Mouse (Mus musculus): Measurements from ENCODE around the gene Uaca.

Uaca gene

GRCm38 (mm10) chr9:60782057-60782789 lies 12.1 kb upstream of the Uaca start:
- ChIA-PET POLR2A (interaction anchor here in 2 of 4 experiments (1.2 to 1.9 kb wide), 4 partner anchors 8 to 63 kb away, joined by 3 to 5 read pairs (median 4); partner anchors contain the start of gene Uaca (in 1 of the 2)), CTCF (no interaction called here)

GRCm38 (mm10) chr9:60785069-60785468 lies 9.3 kb upstream of the Uaca start:
- ChIA-PET CTCF (interaction anchor here in 1 of 4 experiments (0.9 kb wide), 1 partner anchor 9 kb away, joined by 4 read pairs; the partner anchor contains the start of gene Uaca), POLR2A (no interaction called here)

GRCm38 (mm10) chr9:60787517-60788110 lies 6.7 kb upstream of the Uaca start:
- ChIA-PET CTCF (interaction anchor here in 3 of 4 experiments (0.7 to 1.1 kb wide), 5 partner anchors 30 to 152 kb away, joined by 3 to 4 read pairs (median 3); no protein-coding TSS in a partner anchor), POLR2A (interaction anchor here in 3 of 4 experiments (0.7 to 1.8 kb wide), 21 partner anchors 8 to 1335 kb away, joined by 3 to 7 read pairs (median 3); partner anchors contain the start of gene Glce (in 1 of the 3))

GRCm38 (mm10) chr9:60790282-60790681 lies 4.1 kb upstream of the Uaca start:
- ChIA-PET CTCF (interaction anchor here in 1 of 4 experiments (2.2 kb wide), 1 partner anchor 68 kb away, joined by 5 read pairs; no protein-coding TSS in a partner anchor), POLR2A (no interaction called here)

- CTCF ChIA-PET = interaction anchor here in 2 of 4 experiments (0.7 to 2.0 kb wide), 5 partner anchors 10 to 912 kb away, joined by 3 to 14 read pairs (median 7); no protein-coding TSS in a partner anchor
- POLR2A ChIA-PET = interaction anchor here in 3 of 4 experiments (0.7 to 1.8 kb wide), 9 partner anchors 13 to 145 kb away, joined by 3 to 6 read pairs (median 4); no protein-coding TSS in a partner anchor
These were observed 554 bp downstream of the Uaca start for GRCm38 (mm10) chr9:60794841-60795351.

- ChIA-PET CTCF (interaction anchor here in 1 of 4 experiments (0.6 kb wide), 1 partner anchor 79 kb away, joined by 5 read pairs; no protein-coding TSS in a partner anchor), POLR2A (no interaction called here)
These were observed 1.7 kb downstream of the Uaca start for GRCm38 (mm10) chr9:60796076-60796475.

- ChIA-PET POLR2A (interaction anchor here in 1 of 4 experiments (0.9 to 1.2 kb wide), 2 partner anchors 9 to 49 kb away, joined by 3 to 4 read pairs; no protein-coding TSS in a partner anchor), CTCF (interaction anchor here in 2 of 4 experiments (0.6 to 1.2 kb wide), 3 partner anchors 61 to 434 kb away, joined by 3 read pairs; no protein-coding TSS in a partner anchor)
These were observed 2.8 kb downstream of the Uaca start for GRCm38 (mm10) chr9:60797126-60797525.

GRCm38 (mm10) chr9:60799061-60799460 lies 4.7 kb downstream of the Uaca start:
- ChIA-PET POLR2A (interaction anchor here (0.6 to 1.7 kb wide), 8 partner anchors 8 to 56 kb away, joined by 3 to 5 read pairs (median 3); no protein-coding TSS in a partner anchor), CTCF (interaction anchor here in 2 of 4 experiments (0.5 to 0.7 kb wide), 2 partner anchors 86 to 1153 kb away, joined by 3 to 9 read pairs; partner anchors contain the start of gene Larp6 (in 1 of the 2))

GRCm38 (mm10) chr9:60800663-60801382 lies 6.5 kb downstream of the Uaca start:
- ChIA-PET POLR2A (interaction anchor here in 1 of 4 experiments (0.8 kb wide), 1 partner anchor 13 kb away, joined by 3 read pairs; no protein-coding TSS in a partner anchor), CTCF (interaction anchor here in 1 of 4 experiments (0.7 kb wide), 1 partner anchor 72 kb away, joined by 16 read pairs; no protein-coding TSS in a partner anchor)

- POLR2A ChIA-PET = interaction anchor here in 1 of 4 experiments (0.6 kb wide), 1 partner anchor 15 kb away, joined by 3 read pairs; no protein-coding TSS in a partner anchor
- CTCF ChIA-PET = interaction anchor here in 1 of 4 experiments (0.5 to 0.6 kb wide), 2 partner anchors 85 to 86 kb away, joined by 3 to 5 read pairs; no protein-coding TSS in a partner anchor
These were observed 7.4 kb downstream of the Uaca start for GRCm38 (mm10) chr9:60801746-60802145.

GRCm38 (mm10) chr9:60802341-60802740 lies 8.0 kb downstream of the Uaca start:
- ChIA-PET POLR2A (no interaction called here), CTCF (interaction anchor here in 1 of 4 experiments (0.6 kb wide), 1 partner anchor 84 kb away, joined by 3 read pairs; no protein-coding TSS in a partner anchor)

- ChIA-PET POLR2A (no interaction called here), CTCF (interaction anchor here in 1 of 4 experiments (1.2 kb wide), 1 partner anchor 87 kb away, joined by 3 read pairs; no protein-coding TSS in a partner anchor)
These were observed 11.7 kb downstream of the Uaca start for GRCm38 (mm10) chr9:60806021-60806420.

GRCm38 (mm10) chr9:60807996-60808395 lies 13.7 kb downstream of the Uaca start:
- CTCF ChIA-PET = interaction anchor here in 1 of 4 experiments (0.6 to 1.3 kb wide), 2 partner anchors 11 to 31 kb away, joined by 3 to 4 read pairs; no protein-coding TSS in a partner anchor
- POLR2A ChIA-PET = interaction anchor here in 1 of 4 experiments (0.7 to 1.0 kb wide), 2 partner anchors 14 to 15 kb away, joined by 3 read pairs; partner anchors contain the start of gene Uaca

GRCm38 (mm10) chr9:60813139-60813880 lies 19.0 kb downstream of the Uaca start:
- CTCF ChIA-PET = interaction anchor here in 2 of 4 experiments (0.9 to 1.6 kb wide), 6 partner anchors 19 to 125 kb away, joined by 3 to 7 read pairs (median 3); partner anchors contain the start of genes Lrrc49 (in 1 of the 2) and Uaca (in 1 of the 2)
- POLR2A ChIA-PET = interaction anchor here in 3 of 4 experiments (0.6 to 1.9 kb wide), 5 partner anchors 19 to 1410 kb away, joined by 3 to 7 read pairs (median 3); partner anchors contain the start of gene Uaca (in 1 of the 3)

- ChIA-PET CTCF (no interaction called here), POLR2A (interaction anchor here in 1 of 4 experiments (0.9 kb wide), 1 partner anchor 17 kb away, joined by 3 read pairs; no protein-coding TSS in a partner anchor)
These were observed 21.2 kb downstream of the Uaca start for GRCm38 (mm10) chr9:60815502-60815901.

GRCm38 (mm10) chr9:60817585-60817984 lies 23.2 kb downstream of the Uaca start:
- CTCF ChIA-PET = interaction anchor here in 1 of 4 experiments (2.1 kb wide), 1 partner anchor 8 kb away, joined by 5 read pairs; no protein-coding TSS in a partner anchor
- POLR2A ChIA-PET = no interaction called here

- CTCF ChIA-PET = interaction anchor here (0.6 to 2.1 kb wide), 13 partner anchors 9 to 73 kb away, joined by 3 to 8 read pairs (median 3); partner anchors contain the start of gene Uaca (in 3 of the 4)
- POLR2A ChIA-PET = interaction anchor here in 1 of 4 experiments (1.4 kb wide), 1 partner anchor 10 kb away, joined by 3 read pairs; no protein-coding TSS in a partner anchor
These were observed 24.2 kb downstream of the Uaca start for GRCm38 (mm10) chr9:60818582-60818981.
